Mouse (Mus musculus) ES-Bruce4 (cell line): ENCODE measurements at regions not wholly inside any gene's neighbourhood (a gene's known extent, or its start where the extent isn't known, plus 50 kb on each side); places are given as distances from the start of the nearest gene placed in this dataset.

Experiments used
- H3K27ac ChIP-seq: 2 replicates; pipeline ENCODE4 v1.5.1; 2012; ENCODE audit warnings: low read length, inconsistent platforms; ENCODE audit not compliant: insufficient read depth
- H3K27me3 ChIP-seq: 2 replicates; pipeline ENCODE4 v1.6.1; 2012; ENCODE audit warnings: mild to moderate bottlenecking, low read length, inconsistent platforms; ENCODE audit not compliant: control insufficient read depth, poor library complexity, insufficient read depth, severe bottlenecking
- H3K36me3 ChIP-seq: 2 replicates; pipeline ENCODE4 v1.6.1; 2012; ENCODE audit warnings: inconsistent platforms, mild to moderate bottlenecking, low read length, moderate library complexity; ENCODE audit not compliant: control insufficient read depth, poor library complexity, insufficient read depth, severe bottlenecking
- H3K4me1 ChIP-seq: one replicate; pipeline ENCODE4 v1.8.1; 2011; ENCODE audit warnings: low read length; ENCODE audit not compliant: control insufficient read depth, insufficient read depth
- H3K4me3 ChIP-seq: 2 replicates; pipeline ENCODE4 v1.5.1; 2011; ENCODE audit warnings: low read depth, mild to moderate bottlenecking, low read length
- H3K9ac ChIP-seq: 2 replicates; pipeline ENCODE4 v1.6.1; 2012; ENCODE audit warnings: low read depth, mild to moderate bottlenecking, inconsistent platforms; ENCODE audit not compliant: poor library complexity, severe bottlenecking
- H3K9me3 ChIP-seq: replicated peaks from 2 replicates; pipeline ENCODE4 v1.6.1; 2012; ENCODE audit warnings: mild to moderate bottlenecking, low read length, inconsistent platforms; ENCODE audit not compliant: control insufficient read depth, poor library complexity, insufficient read depth, severe bottlenecking
- CTCF ChIP-seq: IDR thresholded peaks from one replicate; pipeline ENCODE4 v1.8.1; 2011; ENCODE audit warnings: low read depth, low read length
- EP300 ChIP-seq: IDR thresholded peaks from 2 replicates; pipeline ENCODE4 v1.6.1; 2011; ENCODE audit warnings: low read depth, low read length; ENCODE audit not compliant: insufficient read depth
- POLR2A ChIP-seq: IDR thresholded peaks from one replicate; pipeline ENCODE4 v1.8.1; 2011; ENCODE audit warnings: low read length; ENCODE audit not compliant: insufficient read depth

- Histone ChIP-seq H3K4me1 (peaks cover 1% of the 10 kb centered on the region), H3K27ac (no peak overlapping the region), H3K4me3 (peak overlapping the region; percentile 66), H3K27me3 (no peaks in the 10 kb centered on the region), H3K9ac (peak overlapping the region; percentile 86), H3K9me3 (no peaks in the 10 kb centered on the region), H3K36me3 (no peaks in the 10 kb centered on the region)
- TF ChIP-seq CTCF (peak; percentile 37), POLR2A (no peak), EP300 (no peak)
Observed at GRCm38 (mm10) chr2:170218230-170219044, 70.5 kb upstream of the Zfp217 start.

- no peaks in the 10 kb centered on the region for H3K9me3 ChIP-seq
- no peaks in the 10 kb centered on the region for H3K27me3 ChIP-seq
- TF ChIP-seq POLR2A (no peak), CTCF (no peak), EP300 (no peak)
- no peaks in the 10 kb centered on the region for H3K36me3 ChIP-seq
- H3K4me1 ChIP-seq = peaks cover under 1% of the 10 kb centered on the region
- H3K4me3 ChIP-seq = no peak overlapping the region
- no peak overlapping the region for H3K27ac ChIP-seq
- H3K9ac ChIP-seq = no peak overlapping the region
Observed at GRCm38 (mm10) chr2:170216311-170216710, 68.4 kb upstream of the Zfp217 start.

- TF ChIP-seq CTCF (no peak), EP300 (no peak)
- Histone ChIP-seq H3K36me3 (no peaks in the 10 kb centered on the region), H3K9ac (no peak overlapping the region), H3K4me3 (no peak overlapping the region), H3K27me3 (no peaks in the 10 kb centered on the region), H3K4me1 (peaks cover 1% of the 10 kb centered on the region), H3K9me3 (no peaks in the 10 kb centered on the region), H3K27ac (no peak overlapping the region)
Observed at GRCm38 (mm10) chr2:170209121-170209520, 61.2 kb upstream of the Zfp217 start.

- H3K4me3 ChIP-seq = 0 out of 2 replicates have a peak overlapping the region, but pooled peaks have one; percentile 2
Observed at GRCm38 (mm10) chr2:170207878-170208277, 60.0 kb upstream of the Zfp217 start.

GRCm38 (mm10) chr2:170207395-170207794 is 59.5 kb upstream of the Zfp217 start:
- no peak for TF ChIP-seq POLR2A
- no peak for TF ChIP-seq CTCF
- TF ChIP-seq EP300 = no peak
- no peak overlapping the region for H3K9ac ChIP-seq
- peak overlapping the region; percentile 70 for H3K27ac ChIP-seq
- no peaks in the 10 kb centered on the region for H3K27me3 ChIP-seq
- no peaks in the 10 kb centered on the region for H3K9me3 ChIP-seq
- H3K4me3 ChIP-seq = peak overlapping the region; percentile 32
- no peaks in the 10 kb centered on the region for H3K36me3 ChIP-seq
- H3K4me1 ChIP-seq = peaks cover 1% of the 10 kb centered on the region

More at GRCm38 (mm10) chr2:170207878-170208277, 60.0 kb upstream of the Zfp217 start:
- H3K36me3 ChIP-seq = no peaks in the 10 kb centered on the region
- H3K9me3 ChIP-seq = no peaks in the 10 kb centered on the region
- H3K27ac ChIP-seq = peak overlapping the region; percentile 70
- no peaks in the 10 kb centered on the region for H3K27me3 ChIP-seq
- peaks cover 1% of the 10 kb centered on the region for H3K4me1 ChIP-seq
- TF ChIP-seq EP300 = no peak
- peak; percentile 71 for TF ChIP-seq CTCF
- no peak for TF ChIP-seq POLR2A
- H3K9ac ChIP-seq = no peak overlapping the region

- Histone ChIP-seq H3K36me3 (no peaks in the 10 kb centered on the region), H3K4me1 (peaks cover 1% of the 10 kb centered on the region), H3K9me3 (no peaks in the 10 kb centered on the region), H3K4me3 (peak overlapping the region; percentile 32), H3K27me3 (no peaks in the 10 kb centered on the region), H3K27ac (peak overlapping the region; percentile 70), H3K9ac (no peak overlapping the region)
- TF ChIP-seq EP300 (peak; percentile 70), POLR2A (no peak), CTCF (no peak)
Observed at GRCm38 (mm10) chr2:170206870-170207269, 59.0 kb upstream of the Zfp217 start.
